Mouse (Mus musculus) C2C12 (cell line): ENCODE measurements around the gene Uba52. TPM values are rescaled to one million over a fixed set of nuclear protein-coding genes. Genes with fewer than 3 reads are reported as not detected.

Source experiments
- H3K27me3 ChIP-seq: one replicate; pipeline ENCODE4 v1.6.1; 2011; ENCODE audit not compliant: control insufficient read depth, insufficient read depth, insufficient read length
- H3K36me3 ChIP-seq: one replicate; pipeline ENCODE4 v1.6.1; 2011; ENCODE audit not compliant: control insufficient read depth, insufficient read depth
- H3K4me3 ChIP-seq: one replicate; pipeline ENCODE4 v1.5.1; 2011; ENCODE audit warnings: mild to moderate bottlenecking, control low read depth; ENCODE audit not compliant: poor library complexity, insufficient read depth, severe bottlenecking
- H3K79me2 ChIP-seq: one replicate; pipeline ENCODE4 v1.6.1; 2011; ENCODE audit not compliant: control insufficient read depth, insufficient read depth
- H3K79me3 ChIP-seq: one replicate; pipeline ENCODE4 v1.6.1; 2011; ENCODE audit warnings: low read depth, control low read depth
- H3ac ChIP-seq: one replicate; pipeline ENCODE3; 2011; ENCODE audit warnings: low read depth; ENCODE audit not compliant: control insufficient read depth, insufficient read length
- CEBPB ChIP-seq: IDR thresholded peaks from one replicate; pipeline ENCODE4 v1.6.1; 2011; ENCODE audit warnings: low read depth, mild to moderate bottlenecking, control low read depth, moderate library complexity
- CTCF ChIP-seq: IDR thresholded peaks from one replicate; pipeline ENCODE4 v1.5.1; 2011; ENCODE audit not compliant: control insufficient read depth, insufficient read depth, insufficient read length
- FOSL1 ChIP-seq: IDR thresholded peaks from one replicate; pipeline ENCODE4 v1.8.0; 2011; ENCODE audit warnings: mild to moderate bottlenecking, low read length; ENCODE audit not compliant: poor library complexity, insufficient read depth, severe bottlenecking
- MAX ChIP-seq: IDR thresholded peaks from one replicate; pipeline ENCODE4 v1.6.1; 2011; ENCODE audit warnings: mild to moderate bottlenecking, control low read depth
- MYOD1 ChIP-seq: IDR thresholded peaks from one replicate; pipeline ENCODE4 v1.6.1; 2011; ENCODE audit warnings: low read depth; ENCODE audit not compliant: control insufficient read depth, insufficient read length
- MYOG ChIP-seq: IDR thresholded peaks from one replicate; pipeline ENCODE4 v1.6.1; 2011; ENCODE audit not compliant: control insufficient read depth, insufficient read length; ENCODE audit errors: extremely low read depth
- USF1 ChIP-seq: IDR thresholded peaks from one replicate; pipeline ENCODE4 v1.6.1; 2011; ENCODE audit warnings: low read depth, mild to moderate bottlenecking, control low read depth, moderate library complexity
- long read RNA-seq, 2 experiments: library from polyadenylated mRNA; unstranded; transcript quantifications; one replicate each; pipeline ENCODE4 v2.0.0; 2019 to 2020
- polyA plus RNA-seq: library from polyadenylated mRNA; unstranded; fragments of >200 nt; fragmentation: generic; extraction: Trizol; gene quantifications from one replicate; pipeline ENCODE4 v1.2.1, GENCODE M21; 2012; ENCODE audit warnings: missing spikeins

Gene Uba52
- polyA plus RNA-seq, result 1,556 TPM
- long read RNA-seq, experiment 1, transcript Uba52-208 (3 exons, 387 nt), result minor isoform, 81 of 1,571 reads
- long read RNA-seq, experiment 1, transcript Uba52-203 (4 exons, 711 nt), result major isoform, 1,219 of 1,571 reads
- long read RNA-seq, experiment 1, transcript Uba52-205 (4 exons, 705 nt), result minor isoform, 27 of 1,571 reads
- long read RNA-seq, experiment 1, transcript Uba52-201 (4 exons, 541 nt), result minor isoform, 156 of 1,571 reads
- long read RNA-seq, experiment 1, partial matches to known transcripts, result 22 of 1,571 reads
- long read RNA-seq, experiment 1, other reads (novel, unspliced or antisense), result 56 of 1,571 reads
- long read RNA-seq, experiment 2, transcript Uba52-201 (4 exons, 541 nt), result minor isoform, 65 of 660 reads
- long read RNA-seq, experiment 2, transcript Uba52-203 (4 exons, 711 nt), result major isoform, 573 of 660 reads
- long read RNA-seq, experiment 2, transcript Uba52-205 (4 exons, 705 nt), result minor isoform, 11 of 660 reads
- long read RNA-seq, experiment 2, partial matches to known transcripts, result 2 of 660 reads
- long read RNA-seq, experiment 2, other reads (novel, unspliced or antisense), result 5 of 660 reads

DNA sequence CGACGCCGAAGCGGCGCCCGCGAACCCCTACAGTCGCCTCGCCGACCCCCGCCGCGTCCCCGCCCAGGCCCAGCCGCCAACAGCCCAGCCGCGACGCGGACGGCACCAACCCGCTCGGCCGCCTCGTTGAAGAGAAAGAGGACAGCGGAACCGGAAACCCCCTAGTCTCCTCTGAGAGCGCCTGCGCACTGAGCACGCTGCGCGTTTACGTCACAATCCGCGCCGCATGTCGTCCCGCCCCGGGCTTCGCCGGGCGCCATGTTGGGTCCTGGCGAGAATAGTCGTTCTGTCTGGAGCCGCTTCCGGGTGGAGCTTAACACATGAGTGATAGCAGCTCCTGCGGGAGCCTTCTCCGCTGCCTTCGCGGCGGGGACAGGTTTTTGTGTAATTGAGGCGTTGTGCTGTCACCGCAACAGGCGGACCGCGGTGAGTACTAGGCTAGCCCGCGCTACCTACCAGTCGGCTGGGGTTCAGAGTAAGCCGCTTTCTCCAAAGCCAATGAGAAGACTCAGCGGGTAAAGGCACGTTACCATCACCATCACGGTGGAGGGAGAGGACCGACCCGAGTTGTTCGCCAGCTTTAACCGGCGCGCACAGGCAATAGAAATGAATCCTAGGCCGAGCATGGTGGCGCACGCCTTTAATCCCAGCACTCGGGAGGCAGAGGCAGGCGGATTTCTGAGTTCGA is at the start of gene Uba52:
TSS of gene Uba52 (minus strand) at position 574 of the 688 bp plus-strand sequence.
- Histone ChIP-seq H3K79me2 (peaks cover 70% of the 10 kb centered on the region), H3K4me3 (peak within 1 kb of the TSS; percentile 93), H3ac (peak within 1 kb of the TSS; percentile 92), H3K36me3 (peaks cover 46% of the 10 kb centered on the region), H3K79me3 (peaks cover 41% of the 10 kb centered on the region), H3K27me3 (no peaks in the 10 kb centered on the region)
- TF ChIP-seq CTCF (no peak), MAX (peak; percentile 92)

DNA sequence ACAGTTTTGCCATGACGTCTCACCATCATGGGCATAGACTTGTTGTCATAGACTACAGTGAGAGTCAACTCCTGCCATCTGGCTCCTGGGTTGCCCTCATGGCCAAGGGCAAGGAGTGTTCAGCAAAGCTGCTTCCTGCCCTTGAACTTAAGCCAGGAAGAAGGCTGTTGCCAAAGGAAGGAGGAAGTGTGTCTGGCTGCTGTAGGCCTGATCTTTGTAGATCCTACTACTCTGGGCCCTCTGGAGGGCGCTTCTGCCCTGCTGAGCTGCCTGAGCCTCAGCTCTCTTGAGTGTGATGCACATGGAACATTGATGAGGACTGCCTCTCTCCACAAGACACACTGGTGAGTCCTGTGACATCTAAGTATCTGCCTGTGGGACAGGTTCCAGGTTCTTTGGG is 49.5 kb upstream of the Uba52 start:
- Histone ChIP-seq H3ac (no peak overlapping the region), H3K79me2 (peaks cover 97% of the 10 kb centered on the region), H3K27me3 (no peaks in the 10 kb centered on the region), H3K4me3 (no peak overlapping the region), H3K36me3 (no peaks in the 10 kb centered on the region), H3K79me3 (peaks cover 34% of the 10 kb centered on the region)
- TF ChIP-seq CEBPB (no peak), USF1 (no peak), FOSL1 (no peak), MYOD1 (no peak), MAX (no peak), CTCF (no peak), MYOG (no peak)

- TF ChIP-seq FOSL1 (no peak), USF1 (no peak), MAX (no peak), CEBPB (no peak), CTCF (no peak)
- Histone ChIP-seq H3K79me2 (peaks cover 97% of the 10 kb centered on the region), H3K27me3 (no peaks in the 10 kb centered on the region), H3K79me3 (peaks cover 37% of the 10 kb centered on the region), H3ac (no peak overlapping the region), H3K4me3 (no peak overlapping the region), H3K36me3 (no peaks in the 10 kb centered on the region)
Observed at GRCm38 (mm10) chr8:70558983-70559382, 48.4 kb upstream of the Uba52 start.

DNA sequence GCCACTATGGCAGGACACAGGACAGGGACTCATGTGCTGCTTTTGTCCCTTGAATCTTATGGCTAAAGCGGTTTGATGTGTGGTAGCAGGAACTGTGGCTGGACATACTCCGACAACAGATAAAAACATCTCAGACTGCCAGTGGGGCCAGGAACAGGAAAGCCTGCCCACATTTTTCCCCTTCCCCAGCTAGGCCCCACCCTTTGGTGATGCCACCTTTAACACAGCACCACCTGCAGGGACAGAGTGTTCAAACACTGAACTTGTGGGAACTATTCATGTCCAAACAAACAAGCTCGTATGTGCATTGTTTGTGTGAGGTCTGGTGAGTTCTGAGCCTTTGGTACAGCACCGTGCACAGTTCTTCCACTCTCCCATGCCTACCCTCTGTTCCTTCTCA is 47.7 kb upstream of the Uba52 start:
- Histone ChIP-seq H3K36me3 (no peaks in the 10 kb centered on the region), H3ac (no peak overlapping the region), H3K79me3 (peaks cover 39% of the 10 kb centered on the region), H3K4me3 (no peak overlapping the region), H3K79me2 (peaks cover 97% of the 10 kb centered on the region), H3K27me3 (no peaks in the 10 kb centered on the region)
- TF ChIP-seq CEBPB (no peak), FOSL1 (no peak), CTCF (no peak), MAX (no peak), MYOD1 (no peak), MYOG (no peak), USF1 (no peak)

GRCm38 (mm10) chr8:70555079-70555747 is 44.6 kb upstream of the Uba52 start:
- peaks cover 99% of the 10 kb centered on the region for H3K79me2 ChIP-seq
- no peak overlapping the region for H3K4me3 ChIP-seq
- no peak overlapping the region for H3ac ChIP-seq
- no peaks in the 10 kb centered on the region for H3K27me3 ChIP-seq
- H3K36me3 ChIP-seq, result no peaks in the 10 kb centered on the region
- TF ChIP-seq MYOD1 (no peak), USF1 (no peak), CTCF (no peak), MAX (no peak), FOSL1 (no peak), MYOG (no peak), CEBPB (no peak)
- H3K79me3 ChIP-seq, result peaks cover 48% of the 10 kb centered on the region
